Mouse (Mus musculus): ENCODE measurements around the gene Vmn1r181. TPM values are rescaled to one million over a fixed set of nuclear protein-coding genes. Genes with fewer than 3 reads are reported as not detected.
"Not testable (repeated sequence)": the region's sequence is repeated elsewhere in the genome, so short reads cannot be mapped to it uniquely, and the experiment has no call there.

Gene Vmn1r181
- not detected for total RNA-seq (2021)
- long read RNA-seq, experiment 1: 0 reads
- long read RNA-seq, experiment 2: 0 reads

DNA sequence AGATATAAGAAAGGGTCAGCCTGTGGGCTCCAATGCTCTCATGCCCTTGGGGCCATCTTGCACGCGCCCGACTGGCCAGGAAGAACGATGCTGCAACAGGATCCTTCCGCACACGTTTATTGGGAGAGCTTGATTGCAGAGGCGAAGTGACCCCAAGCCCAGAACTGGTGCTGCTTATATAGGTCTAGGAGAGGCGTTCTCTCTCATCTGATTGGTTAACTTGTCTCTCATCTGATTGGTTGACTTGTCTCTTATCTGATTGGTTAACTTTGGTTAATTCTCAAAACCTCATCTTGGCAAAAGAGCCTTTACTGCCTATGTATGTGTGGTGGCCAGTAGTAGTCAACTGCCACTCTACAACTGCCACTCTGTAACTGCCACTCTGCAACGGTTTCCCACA is at the start of gene Vmn1r181:
Gene Vmn1r181 (plus strand): TSS at position 301 of the 400 bp plus-strand sequence.
- not testable (repeated sequence) for DNase-seq (ENCODE audit: low spot score in 2 of 2); H3K27ac ChIP-seq; H3K4me3 ChIP-seq

DNA sequence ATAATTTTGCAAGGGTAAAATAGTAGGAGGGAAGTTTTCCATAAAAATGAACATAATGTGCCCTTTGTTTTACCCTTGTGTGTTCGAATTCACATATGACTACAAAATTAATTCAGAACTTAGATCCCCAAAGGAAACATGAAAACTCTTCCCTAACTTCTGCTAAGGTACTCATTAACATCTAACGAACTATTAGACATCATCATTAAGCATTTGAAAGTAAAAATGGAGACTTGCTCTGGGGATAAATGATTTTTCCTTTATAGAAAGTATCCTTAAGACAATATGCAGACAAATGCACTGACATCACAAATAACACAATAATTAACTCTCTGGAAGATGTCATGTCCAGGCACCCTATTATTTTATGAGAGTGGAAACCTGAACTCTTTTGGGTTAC is 47.7 kb upstream of the Vmn1r181 start, which contains the start of gene Vmn1r179:
Gene Vmn1r179 (plus strand): TSS at position 301 of the 400 bp plus-strand sequence.
- H3K4me3 ChIP-seq: no peak within 1 kb of the TSS
- no peak for DNase-seq (ENCODE audit: low spot score in 2 of 2)
- TF ChIP-seq CTCF (conservative IDR thresholded peaks at IDR 0.05): no peak
- H3K27ac ChIP-seq: no peak within 1 kb of the TSS

DNA sequence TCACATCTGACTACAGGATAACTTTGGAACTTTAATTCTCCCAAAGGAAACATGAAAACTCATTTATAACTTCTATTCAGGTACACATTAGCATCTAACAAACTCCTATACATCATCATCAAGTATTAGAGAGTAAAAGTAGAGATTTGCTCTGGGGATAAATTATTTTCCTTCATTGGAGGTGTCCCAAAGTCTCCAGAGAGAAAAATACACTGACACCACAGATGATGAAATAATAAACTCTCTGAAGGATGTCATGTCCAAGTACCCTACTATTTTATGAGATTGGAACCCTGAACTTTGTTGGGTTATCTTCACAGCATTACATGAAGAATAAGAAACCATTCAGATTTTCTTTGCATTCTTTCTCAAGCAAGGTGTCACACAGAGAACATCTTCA is 24.1 kb upstream of the Vmn1r181 start, which contains the start of gene Vmn1r180:
Gene Vmn1r180 (plus strand): TSS at position 301 of the 400 bp plus-strand sequence.
- TF ChIP-seq CTCF (conservative IDR thresholded peaks at IDR 0.05): no peak
- no peak within 1 kb of the TSS for H3K4me3 ChIP-seq
- no peak for DNase-seq (ENCODE audit: low spot score in 2 of 2)
- H3K27ac ChIP-seq: no peak within 1 kb of the TSS

DNA sequence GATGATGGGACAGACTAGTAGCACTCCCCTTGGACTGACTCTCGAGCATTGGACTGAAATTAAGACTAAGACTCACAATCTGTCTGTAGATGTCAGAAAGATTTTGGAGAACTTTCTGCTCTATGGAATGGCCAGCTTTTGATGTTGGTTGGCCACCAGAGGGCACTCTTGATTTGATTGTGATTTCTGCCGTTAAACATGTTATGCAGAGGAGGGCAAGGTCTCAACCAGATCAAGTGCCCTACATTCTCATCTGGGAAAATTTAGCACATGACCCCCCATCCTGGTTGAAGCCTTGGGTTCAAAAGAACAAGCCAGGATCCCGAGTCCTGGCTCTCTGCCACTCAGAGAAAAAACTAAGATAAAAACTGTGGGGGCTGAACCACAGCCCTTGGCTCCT is 6.4 kb upstream of the Vmn1r181 start:
- not testable (repeated sequence) for H3K27ac ChIP-seq, H3K4me3 ChIP-seq
- peak in 1 of 2 experiments; percentile 20 for DNase-seq (ENCODE audit: low spot score in 2 of 2)
- peak; percentile 73 for TF ChIP-seq CTCF (conservative IDR thresholded peaks at IDR 0.05)

DNA sequence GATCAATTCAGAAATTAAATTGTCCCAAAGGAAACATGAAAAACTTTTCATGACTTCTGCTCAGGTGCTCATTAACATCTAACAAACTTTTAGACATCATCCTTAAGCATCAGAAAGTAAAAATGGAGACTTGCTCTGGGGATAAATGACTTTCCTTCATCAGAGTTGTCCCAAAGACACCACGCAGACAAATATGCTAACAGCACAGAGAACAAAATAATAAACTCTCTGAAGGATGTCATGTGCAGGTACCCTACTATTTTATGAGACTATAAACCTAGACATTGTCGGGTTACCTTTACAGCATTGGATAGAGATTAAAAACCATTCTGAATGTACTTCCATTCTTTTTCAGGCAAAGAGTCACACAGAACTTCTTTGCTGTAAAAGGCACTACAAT is 27.0 kb downstream of the Vmn1r181 start, which contains the start of gene V1rd19:
Gene V1rd19 (plus strand): TSS at position 301 of the 400 bp plus-strand sequence.
- no peak for DNase-seq (ENCODE audit: low spot score in 2 of 2)
- Histone ChIP-seq H3K27ac (no peak within 1 kb of the TSS), H3K4me3 (no peak within 1 kb of the TSS)
- TF ChIP-seq CTCF (conservative IDR thresholded peaks at IDR 0.05): no peak

Other genes starting within 250 kb of the Vmn1r181 start
- not detected for gene Vmn1r174, start 222.3 kb upstream of the Vmn1r181 start, total RNA-seq (2021)
- not detected for gene Vmn1r175, start 164.0 kb upstream of the Vmn1r181 start, total RNA-seq (2021)
- gene Vmn1r176, start 137.2 kb upstream of the Vmn1r181 start, total RNA-seq (2021): not detected
- not detected for gene Vmn1r177, start 108.2 kb upstream of the Vmn1r181 start, total RNA-seq (2021)
- not detected for gene Vmn1r178, start 82.6 kb upstream of the Vmn1r181 start, total RNA-seq (2021)
- gene Vmn1r179, start 47.6 kb upstream of the Vmn1r181 start, total RNA-seq (2021): not detected
- not detected for gene Vmn1r180, start 24.0 kb upstream of the Vmn1r181 start, total RNA-seq (2021)
- not detected for gene V1rd19, start 27.1 kb downstream of the Vmn1r181 start, total RNA-seq (2021)
- not detected for gene Vmn1r183, start 78.6 kb downstream of the Vmn1r181 start, total RNA-seq (2021)
- 10 to 100 TPM; 44.0 to 45.5 TPM for gene Zfp180, start 107.3 kb downstream of the Vmn1r181 start, total RNA-seq (2021)
- gene Zfp112, start 137.7 kb downstream of the Vmn1r181 start, total RNA-seq (2021): 10 to 100 TPM; 10.4 to 13.9 TPM
- gene Zfp235, start 159.6 kb downstream of the Vmn1r181 start, total RNA-seq (2021): 10 to 100 TPM; 21.1 to 21.8 TPM
- 1 to 10 TPM; 3.4 to 4.3 TPM for gene Zfp114, start 200.4 kb downstream of the Vmn1r181 start, total RNA-seq (2021)
- 10 to 100 TPM; 11.0 TPM for gene Zfp111, start 236.8 kb downstream of the Vmn1r181 start, total RNA-seq (2021)

All from layer of hippocampus, adult 2 months (tissue).